Mouse (Mus musculus) cerebellum, adult 11 months (tissue): ENCODE results near the gene Lrrc73.

Source experiments
- DNase-seq: peaks from one replicate; pipeline ENCODE4 v3.0.0; 2022

Gene Lrrc73

DNA sequence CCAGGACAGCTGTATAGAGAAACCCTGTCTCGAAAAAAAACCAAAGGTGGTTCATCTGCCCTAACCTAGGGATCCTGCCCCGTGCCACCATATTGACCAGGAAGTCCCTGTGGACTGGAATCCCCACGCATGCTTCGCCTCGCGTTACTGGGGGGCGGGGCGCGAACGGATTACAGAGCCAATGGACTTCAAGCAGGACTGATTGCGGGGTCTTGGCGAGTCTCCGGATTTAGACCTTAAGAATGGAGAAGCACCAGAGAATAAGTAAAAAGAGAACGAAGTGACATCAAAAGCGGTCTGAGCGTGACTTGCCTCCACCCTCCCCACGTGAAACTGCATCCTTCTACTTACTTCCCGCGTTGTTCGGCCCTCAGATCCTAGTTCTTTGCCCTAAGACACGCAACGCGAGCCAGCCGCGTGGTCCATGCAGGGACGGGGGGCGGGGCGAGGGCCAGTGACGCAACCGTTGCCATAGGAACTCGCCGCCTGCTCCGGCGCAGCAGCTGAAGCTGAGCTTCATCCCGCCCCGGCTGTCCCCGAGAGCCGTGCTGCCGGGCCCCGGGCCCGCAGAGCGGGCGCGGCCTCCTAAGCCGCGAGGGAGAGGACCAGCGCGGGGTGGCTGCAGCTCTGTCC is at the start of gene Lrrc73:
TSS of gene Lrrc73 (plus strand) at position 80 of the 633 bp plus-strand sequence.
- peak; percentile 86 for DNase-seq

DNA sequence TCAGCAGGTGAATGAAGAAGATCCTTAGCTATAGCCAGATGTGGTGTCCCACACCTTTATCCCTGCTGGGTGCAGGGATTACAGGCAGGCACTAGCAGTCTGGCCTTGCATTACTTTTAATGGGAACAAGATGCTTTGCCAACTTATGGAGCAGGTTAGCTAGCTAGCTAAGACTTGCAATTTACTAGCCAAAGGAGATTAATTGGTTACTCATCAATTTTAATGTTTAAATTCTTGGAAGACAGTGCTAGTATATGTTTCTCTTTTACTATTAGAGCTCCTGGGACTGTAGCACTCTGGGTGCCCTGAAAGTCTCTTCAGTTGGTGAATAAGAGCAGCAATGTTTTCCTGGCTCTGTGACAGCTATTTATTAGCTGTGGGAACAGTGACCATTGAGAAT is 46.7 kb upstream of the Lrrc73 start:
- DNase-seq: no peak

DNA sequence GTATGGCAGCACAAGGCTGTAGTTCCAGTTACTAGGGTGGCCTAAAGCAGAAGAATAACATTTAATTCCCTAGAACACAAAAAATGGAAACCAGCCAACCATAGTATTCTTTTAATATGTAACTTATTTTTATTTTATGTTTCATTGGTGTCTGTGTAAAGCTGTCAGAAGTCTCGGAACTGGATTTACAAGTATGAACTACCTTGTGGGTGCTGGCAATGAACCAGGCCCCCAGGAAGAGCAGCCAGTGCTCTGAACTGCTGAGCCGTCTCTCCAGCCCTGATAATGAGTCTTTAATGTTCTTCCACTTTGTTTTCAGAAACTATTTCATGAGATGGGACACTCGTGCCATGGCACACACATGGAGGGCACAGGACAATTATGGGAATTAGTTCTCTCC is 42.8 kb upstream of the Lrrc73 start:
- no peak for DNase-seq

DNA sequence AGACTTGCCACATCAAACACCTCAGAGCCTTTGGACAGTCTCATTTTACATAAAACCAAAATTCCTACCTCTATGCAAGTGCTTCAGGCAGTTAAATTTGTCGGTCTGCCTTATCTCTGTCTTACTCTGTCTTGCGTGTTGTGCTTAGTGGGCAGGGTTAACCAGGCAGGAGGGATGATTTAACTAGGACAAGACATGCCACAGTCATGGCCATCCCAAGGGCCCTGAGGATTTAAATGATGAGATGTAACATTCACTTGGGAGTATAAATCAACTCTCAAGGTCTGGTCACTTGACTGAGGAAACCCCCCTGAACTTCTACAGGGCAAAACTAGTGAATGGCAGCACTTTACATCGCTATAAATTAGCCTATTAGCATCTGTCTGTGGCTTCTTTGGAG is 31.7 kb upstream of the Lrrc73 start:
- no peak for DNase-seq

DNA sequence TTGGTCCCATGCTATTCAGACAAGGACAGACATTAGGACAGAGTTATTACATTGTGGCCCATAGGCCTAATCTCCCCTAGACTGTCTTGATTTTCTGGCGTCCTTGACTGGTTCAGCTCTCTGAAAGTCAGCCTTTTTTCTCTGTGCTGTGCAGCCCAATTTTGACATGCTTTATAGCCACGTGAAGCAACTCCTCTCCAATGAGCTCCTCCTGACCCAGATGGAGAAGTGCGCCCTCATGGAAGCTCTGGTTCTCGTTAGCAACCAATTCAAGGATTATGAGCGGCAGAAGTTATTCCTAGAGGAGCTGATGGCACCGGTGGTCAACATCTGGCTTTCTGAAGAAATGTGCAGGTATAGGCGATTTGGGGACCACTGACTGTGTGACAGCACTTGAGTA is 25.8 kb upstream of the Lrrc73 start:
- DNase-seq: no peak

DNA sequence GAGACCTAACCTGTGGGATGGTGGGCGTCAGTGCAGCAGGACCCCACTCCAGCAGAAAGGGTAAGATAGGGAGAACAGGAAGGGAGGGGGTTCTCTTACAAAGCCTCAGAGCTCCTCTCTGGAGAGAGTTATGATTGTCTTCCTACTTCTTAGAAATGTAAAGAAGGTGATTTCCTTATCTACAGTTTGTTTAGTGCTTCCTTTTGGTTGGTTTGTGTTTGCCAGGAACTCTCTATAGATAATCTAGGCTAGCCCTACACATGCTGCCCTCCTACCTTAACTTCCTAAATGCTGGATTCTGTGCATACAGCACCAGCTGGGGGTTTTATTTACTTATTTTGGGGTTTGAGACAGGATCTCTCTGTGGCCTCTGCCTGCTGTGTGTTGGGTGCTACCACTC is 17.3 kb upstream of the Lrrc73 start:
- no peak for DNase-seq

DNA sequence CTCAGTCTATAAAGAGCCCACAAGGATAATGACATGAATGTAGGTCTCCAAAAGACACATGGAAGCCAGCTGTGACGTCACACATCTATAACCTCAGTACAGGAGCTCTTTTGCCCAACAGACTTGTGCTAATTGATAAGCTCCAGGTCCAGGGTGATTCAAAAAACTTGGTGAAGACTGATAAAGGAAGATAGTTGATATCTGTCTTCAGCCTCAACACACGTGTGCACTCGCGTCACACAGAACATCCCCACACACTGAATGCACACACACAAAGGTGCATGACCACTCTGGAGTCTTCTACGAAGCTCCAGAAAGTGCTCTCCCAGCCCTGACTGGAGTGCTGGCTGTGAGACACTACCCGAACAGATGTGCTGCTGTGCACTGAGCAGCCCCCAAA is 16.3 kb upstream of the Lrrc73 start:
- DNase-seq: no peak

DNA sequence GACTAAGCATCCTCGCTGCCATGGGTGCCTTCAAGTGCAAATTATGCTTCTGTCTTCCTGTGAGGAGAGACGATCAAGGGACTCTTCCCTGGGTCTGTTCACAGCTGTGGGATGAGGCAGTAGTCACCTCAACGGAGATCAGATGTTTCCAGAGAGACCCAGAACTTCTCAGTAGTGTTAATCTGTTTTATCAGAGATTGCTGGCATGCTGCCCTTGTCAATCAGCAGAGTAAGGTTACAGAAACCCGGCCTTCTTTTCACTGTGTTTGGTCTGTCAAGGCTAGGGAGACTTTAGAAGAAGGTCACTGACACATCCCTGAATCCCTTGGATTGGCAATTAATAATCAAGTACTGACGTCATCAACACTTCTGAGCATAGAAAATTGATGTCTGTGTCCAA is 15.9 kb upstream of the Lrrc73 start:
- no peak for DNase-seq

DNA sequence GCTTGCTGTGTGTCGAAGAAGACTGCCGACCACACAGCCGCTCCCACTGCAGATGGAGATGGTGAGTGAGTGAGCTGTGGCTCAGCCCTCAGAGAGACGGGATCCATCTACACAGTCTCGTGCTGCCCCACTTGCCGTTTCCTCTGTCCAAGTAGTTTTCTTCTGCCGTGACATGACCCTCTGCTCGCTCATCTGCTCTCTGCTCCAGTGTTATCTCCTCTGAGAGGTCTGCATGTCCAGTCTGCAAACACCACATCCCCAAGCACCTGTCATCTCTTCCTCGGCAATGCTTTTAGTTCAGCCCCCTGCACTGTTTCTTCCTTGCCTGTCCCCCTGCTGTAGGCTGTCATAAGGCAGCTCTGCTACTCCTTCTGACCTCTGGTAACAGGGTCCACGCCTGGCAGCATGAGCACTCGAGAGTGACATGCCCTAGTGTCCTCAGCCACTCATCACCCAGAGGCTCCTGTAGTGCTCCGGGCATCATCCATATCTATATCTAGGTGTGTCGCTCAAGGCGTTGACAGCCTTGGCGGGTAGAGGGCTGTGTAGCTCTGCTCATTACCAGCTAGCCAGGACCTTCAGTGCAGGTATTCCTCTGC is 13.7 kb upstream of the Lrrc73 start:
- no peak for DNase-seq

DNA sequence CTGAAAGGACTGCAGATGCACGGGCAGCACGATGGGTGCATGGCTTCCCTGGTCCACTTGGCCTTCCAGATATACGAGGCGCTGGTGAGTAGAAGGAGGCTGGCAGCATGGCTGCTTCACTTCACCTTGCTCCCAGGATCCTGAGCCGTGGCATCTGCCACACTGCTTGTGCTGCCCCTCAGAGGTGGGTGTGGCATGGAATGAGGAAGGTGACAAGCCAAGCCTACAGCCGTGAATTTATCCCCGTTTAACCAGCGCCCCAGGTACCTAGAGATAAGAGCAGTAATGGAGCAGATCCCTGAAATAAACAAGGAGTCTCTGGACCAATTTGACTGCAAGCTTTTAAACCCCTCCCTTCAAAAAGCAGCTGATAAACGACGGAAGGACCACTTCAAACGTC is 11.9 kb upstream of the Lrrc73 start:
- DNase-seq: no peak

DNA sequence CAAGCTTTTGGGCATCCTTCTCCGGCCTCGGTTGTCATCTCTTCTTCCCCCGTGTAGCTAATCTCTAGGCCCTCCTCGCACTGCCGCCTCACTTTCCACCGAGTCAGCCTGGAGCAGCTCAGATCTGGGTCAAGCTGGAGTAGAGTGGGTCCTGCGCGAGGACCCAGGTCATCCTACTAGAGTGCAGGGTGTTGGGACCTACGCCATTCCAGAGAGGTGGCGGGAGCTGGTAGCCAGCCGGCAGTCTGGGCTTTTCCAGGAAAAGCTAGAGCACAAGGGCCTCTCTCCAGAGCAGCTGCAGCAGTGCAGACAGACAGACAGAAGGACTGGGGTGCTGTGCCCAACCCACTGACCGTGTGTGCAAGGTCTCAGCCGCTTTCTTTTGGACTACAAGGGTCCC is 11.1 kb upstream of the Lrrc73 start:
- no peak for DNase-seq

DNA sequence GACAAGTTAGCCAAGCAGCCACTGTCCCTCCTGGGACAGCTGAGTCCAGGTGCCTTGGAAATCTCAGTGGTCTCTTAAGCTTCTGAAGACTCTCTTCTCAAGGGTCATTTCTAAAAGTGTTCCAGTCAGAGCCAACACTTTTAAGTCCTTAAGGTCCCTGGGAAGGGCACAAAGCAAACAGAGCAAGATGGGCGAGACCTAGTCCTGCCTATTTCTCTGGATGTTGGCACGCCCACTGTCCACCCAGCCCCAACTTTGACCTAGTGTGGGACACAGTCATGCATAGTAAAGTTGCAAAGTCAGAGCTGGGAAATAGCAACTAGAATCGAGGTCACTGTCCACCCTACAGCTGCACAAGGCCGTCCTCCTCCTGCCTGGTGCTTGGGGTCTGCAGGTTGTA is 10.3 kb upstream of the Lrrc73 start:
- DNase-seq: no peak

DNA sequence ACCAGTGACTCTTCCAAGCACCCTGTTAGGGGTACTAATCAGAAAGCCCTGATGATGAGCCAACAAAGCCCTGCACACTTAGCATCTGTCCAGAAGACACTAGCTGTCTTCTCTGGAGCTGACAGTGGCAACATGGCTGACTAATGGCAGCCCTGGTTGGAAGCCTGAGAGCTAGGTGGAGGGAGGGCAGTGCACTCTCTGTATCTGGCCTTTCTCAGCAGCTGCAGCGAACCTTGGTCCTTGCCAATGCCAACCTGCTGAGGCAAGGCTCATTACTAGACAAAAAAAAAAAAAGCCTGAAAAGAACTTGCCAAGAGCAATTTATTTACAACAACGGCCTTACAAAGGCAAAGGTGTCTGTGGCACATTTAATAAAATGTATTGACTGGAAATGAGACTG is 9.7 kb upstream of the Lrrc73 start:
- no peak for DNase-seq

DNA sequence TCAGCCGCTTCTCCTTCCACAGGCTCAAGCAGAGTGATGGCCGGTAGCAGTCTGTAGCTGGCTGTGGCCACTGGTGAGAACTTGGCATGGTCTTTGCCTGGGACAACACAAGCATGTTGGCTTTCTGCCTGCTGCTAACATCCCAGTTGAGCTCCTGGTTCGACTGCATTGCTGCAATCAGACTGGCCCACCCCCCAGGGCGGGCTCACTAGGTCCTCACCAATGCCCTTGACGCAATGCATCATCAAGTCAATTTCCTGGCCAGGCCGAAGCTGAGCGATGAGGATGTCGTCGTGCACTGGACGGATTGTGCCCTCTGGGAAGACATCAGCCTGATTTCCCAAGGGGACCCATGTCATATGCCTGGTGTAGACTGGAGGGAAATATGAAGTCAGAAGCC is 8.8 kb upstream of the Lrrc73 start:
- no peak for DNase-seq

DNA sequence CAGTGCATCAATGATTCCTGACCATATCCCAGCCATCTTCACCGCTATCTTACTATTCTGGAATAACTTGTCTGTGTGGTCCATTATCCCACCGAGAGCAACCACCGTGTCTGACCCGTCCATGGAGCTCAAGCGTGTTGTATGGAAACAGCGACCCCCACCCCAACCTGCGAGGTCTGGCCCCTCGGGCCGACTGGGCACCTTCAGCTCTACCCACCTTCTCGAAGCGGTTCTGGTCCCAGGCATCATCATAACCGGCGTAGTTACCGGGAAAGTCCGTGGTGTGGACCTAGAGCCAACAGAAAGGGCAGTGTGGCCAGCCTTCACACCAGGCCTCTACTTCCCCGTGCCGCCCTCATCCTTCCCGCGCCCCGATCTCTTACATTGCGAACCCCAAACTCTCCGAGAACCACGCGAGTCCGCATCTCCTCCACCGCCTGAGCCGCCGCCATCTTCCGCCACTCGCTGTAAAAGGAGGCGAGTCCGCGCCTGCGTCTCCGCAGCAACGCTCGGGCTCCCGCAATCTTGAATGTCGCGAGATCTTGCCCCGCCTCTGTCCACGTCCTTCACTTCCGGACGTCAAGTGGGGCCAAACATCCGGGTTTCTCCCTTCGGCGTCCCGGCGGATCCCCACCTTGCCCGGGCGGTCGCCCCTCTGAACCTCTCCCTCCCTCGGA is 5.7 kb upstream of the Lrrc73 start, which contains the start of the genes Polr1c and Yipf3:
TSS of gene Polr1c (minus strand) at position 543 of the 677 bp plus-strand sequence.
TSS of gene Yipf3 (plus strand) at position 569 of the 677 bp plus-strand sequence.
- DNase-seq: peak; percentile 93

DNA sequence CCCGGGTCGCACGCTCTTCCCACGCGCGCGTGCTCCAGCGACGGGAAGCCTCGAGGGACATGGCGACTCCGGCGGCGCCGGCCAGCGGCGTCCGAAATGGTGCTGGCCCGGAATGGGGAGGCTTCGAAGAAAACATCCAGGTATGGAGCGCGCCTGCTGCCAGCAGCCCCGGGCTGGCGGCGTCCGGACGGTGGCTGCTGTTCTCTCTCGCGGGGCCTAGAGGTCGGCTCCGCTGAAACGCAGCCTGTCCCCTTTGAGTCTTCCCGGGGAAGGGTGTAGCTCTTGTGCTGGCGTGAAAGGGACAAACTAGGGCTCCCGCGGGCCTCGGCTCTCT is 5.2 kb upstream of the Lrrc73 start:
- no peak for DNase-seq

DNA sequence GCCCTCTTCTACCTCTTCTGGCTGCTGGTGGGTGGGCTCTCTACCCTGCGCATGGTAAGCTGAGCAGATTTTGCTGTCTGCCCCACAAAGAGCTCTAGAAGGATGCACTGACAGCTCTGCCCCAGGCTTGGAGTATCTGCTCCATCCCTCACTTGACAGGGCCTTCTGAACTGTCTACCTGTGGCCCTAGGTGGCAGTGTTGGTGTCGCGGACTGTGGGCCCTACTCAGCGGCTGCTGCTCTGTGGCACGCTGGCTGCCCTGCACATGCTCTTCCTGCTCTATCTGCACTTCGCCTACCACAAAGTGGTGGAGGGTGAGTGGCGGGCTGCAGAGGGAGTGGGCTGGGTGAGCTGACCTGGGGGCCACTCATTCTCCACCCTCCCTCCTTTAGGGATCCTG is 2.2 kb upstream of the Lrrc73 start:
- DNase-seq: no peak

DNA sequence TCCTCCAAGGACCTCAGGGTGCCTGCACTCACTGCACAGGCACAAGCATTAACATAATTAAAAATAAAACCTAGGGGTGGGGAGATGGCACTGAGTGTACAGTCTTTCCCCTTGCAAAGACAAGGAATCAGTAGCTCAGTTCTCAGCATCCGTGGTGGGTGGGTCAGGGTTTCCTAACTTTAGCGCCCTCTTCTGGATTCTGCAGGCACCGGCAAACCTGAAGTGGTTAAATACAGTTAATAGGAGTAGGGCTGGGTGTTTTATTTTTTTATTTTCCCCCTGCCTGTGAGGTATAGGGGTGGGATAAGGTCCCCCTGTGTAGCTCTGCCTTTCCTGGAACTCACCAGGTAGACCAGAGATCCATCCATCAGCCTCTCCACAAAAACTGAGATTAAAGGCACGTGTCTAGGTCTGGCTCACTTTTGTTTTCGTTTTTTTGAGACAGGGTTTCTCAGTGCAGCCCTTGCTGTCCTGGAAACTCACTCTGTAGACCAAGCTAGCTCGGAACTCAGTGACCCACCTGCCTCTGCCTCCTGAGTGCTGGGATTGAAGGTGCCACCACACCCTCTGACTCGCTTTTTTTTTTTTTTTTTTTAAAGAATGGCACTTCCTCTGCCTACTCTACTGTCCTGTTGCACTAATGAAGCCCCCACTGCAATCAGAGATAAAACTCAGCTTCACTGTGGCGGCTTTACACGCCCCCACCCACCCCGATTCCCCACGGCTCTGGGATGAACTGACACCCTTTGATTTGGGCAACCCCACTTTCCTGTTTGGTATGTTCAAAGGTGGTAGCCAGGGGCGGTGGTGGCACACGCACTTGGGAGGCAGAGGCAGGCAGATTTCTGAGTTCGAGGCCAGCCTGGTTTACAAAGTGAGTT is 520 bp upstream of the Lrrc73 start:
- no peak for DNase-seq

DNA sequence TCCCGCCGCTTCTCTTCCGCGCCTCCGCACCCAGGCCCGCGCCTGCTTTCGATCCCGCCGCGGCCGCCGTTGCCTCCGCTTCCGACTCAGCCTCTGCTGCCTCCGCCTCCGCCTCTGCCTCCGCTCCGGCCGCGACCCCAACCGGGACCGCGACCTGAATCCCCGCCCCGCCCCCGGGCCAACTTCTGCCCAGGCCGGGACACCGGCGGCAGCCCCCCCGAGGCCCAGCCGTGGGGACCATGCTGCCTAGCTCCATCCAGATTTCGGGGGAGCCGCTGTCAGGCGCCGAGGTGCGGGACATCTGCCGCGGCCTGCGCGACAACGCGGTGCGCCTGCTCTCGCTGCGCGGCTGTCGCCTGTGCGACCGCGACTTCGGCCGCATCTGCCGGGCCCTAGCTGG is 775 bp downstream of the Lrrc73 start:
- no peak for DNase-seq

DNA sequence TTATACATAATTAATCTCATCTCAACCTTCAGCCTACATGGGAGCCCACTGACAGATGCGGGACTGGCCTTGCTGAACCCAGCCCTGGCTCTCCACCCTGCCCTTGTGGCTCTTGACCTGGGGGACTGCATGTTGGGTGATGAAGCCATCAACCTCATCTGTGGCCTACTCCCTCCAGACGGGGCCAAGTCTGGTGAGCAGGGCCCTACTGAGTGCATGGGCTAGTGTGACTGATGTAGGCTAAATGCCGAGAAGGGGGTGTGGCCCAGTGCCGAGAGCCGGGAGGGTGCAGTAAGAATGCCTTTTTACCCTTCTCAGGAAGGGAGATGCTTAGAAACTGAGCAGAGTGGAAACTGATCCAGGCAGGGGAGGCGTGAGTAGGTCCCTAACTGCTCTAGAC is 1.8 kb downstream of the Lrrc73 start:
- no peak for DNase-seq

DNA sequence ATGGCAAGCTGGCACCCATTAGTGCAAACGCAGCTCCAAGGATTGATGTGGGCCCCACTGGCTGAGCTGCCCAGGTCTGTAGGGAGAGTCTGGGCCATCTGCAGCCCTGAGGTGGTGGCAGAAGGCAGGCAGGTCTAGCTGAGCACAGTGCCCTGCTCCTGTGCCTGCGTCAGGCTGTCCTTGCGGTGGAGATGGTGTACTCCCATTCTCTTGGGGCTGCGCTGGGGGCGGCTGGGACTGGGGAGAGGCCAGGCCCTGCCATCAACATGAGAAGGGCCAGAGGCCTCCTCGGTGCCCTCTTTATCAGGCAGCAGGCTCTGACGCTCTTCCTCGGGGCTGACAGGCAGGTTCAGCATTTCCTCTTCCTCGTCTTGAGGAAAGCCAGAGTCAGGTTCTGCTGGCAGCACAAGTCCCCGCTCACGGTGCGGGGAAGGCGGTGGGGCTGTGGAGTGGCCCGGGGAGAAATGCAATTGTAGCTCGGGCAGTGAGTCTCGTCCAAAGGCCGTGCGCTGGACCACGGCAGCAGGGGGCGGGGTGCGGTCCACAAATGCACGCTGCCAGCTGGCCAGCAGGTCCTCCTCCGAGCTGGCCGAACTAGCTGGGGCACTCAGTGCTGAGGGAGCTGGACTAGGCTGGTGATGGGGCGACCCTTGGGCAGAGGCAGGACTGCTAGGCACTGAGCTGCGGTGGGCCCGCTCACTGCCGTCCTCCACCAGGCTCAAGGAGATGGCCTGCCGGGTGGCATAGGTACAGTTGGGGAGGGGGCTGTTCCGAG is 5.1 kb downstream of the Lrrc73 start:
- no peak for DNase-seq

DNA sequence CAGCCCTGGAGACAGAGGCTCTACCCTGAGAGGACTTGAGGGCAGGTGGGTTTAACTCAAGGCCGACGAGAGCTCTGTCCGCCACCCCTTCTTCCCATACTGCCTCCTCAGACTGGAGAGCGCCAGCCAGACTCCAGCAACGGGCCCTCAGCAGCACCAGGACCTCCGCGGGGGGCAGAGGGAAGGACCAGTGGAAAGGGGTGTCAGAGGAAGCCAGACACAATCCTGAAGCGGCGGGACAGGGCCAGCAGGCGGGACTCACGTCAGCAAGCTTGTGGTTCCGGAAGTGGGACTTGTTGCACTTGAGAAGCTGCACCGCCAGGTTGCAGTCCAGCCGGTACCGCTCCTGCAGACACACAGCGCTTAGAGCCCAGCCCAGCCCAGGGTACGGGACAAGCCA is 6.3 kb downstream of the Lrrc73 start:
- DNase-seq: no peak

DNA sequence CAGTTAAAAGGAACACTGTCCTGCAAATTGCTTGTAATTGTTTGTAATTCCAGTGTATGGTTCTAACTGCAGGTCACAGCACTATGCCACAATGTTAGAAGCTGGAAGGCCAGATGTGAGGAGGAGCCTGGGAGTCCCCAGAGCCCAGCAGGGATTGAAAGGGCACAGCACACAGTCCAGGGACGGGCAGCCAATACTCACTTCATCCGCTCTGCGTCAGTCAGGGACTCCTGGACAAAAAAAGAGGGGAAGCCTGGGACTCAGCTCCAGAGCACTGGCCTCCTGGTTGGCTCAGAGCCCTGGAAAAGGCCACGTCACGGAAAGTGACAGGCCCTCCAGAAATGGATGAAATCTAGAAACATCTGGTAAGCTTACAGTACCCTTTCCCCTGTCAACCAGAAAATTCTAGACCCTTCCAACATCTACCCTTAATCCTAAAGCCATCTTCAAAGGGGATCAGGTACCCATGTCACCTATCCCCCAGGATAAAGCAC is 8.9 kb downstream of the Lrrc73 start:
- no peak for DNase-seq
